Mouse (Mus musculus) lung, postnatal 0 days (tissue): ENCODE data around the gene Chp2. TPM values are rescaled to one million over a fixed set of nuclear protein-coding genes. Genes with fewer than 3 reads are reported as not detected.

Experiments used
- ATAC-seq: fragments of 200-750 bp; cut with Nextera tagmentation; 2 replicates; pipeline ENCODE4 v1.8.0; 2017; ENCODE audit warnings: moderate library complexity
- DNase-seq: peaks from one replicate; pipeline ENCODE4 v3.0.0-alpha.2; 2016; ENCODE audit warnings: low spot score
- H3K27ac ChIP-seq: fragments of 300-500 bp; sonication (generic); 2 replicates; pipeline ENCODE4 v1.5.1; 2014; ENCODE audit warnings: antibody characterized with exemption, mild to moderate bottlenecking, low read length, mixed read lengths
- H3K27me3 ChIP-seq: fragments of 300-500 bp; sonication (generic); replicated peaks from 2 replicates; pipeline ENCODE4 v1.6.1; 2014; ENCODE audit warnings: low read length, mixed read lengths; ENCODE audit not compliant: insufficient read depth
- H3K36me3 ChIP-seq: fragments of 300-500 bp; sonication (generic); 2 replicates; pipeline ENCODE4 v1.6.1; 2014; ENCODE audit warnings: low read length, mixed read lengths; ENCODE audit not compliant: insufficient read depth
- H3K4me1 ChIP-seq: fragments of 300-500 bp; sonication (generic); 2 replicates; pipeline ENCODE4 v1.6.1; 2014; ENCODE audit warnings: antibody characterized with exemption, low read depth, low read length, mixed read lengths; ENCODE audit not compliant: insufficient read depth
- H3K4me2 ChIP-seq: fragments of 300-500 bp; sonication (generic); replicated peaks from 2 replicates; pipeline ENCODE4 v1.6.1; 2014; ENCODE audit warnings: low read depth, mild to moderate bottlenecking, low read length, moderate library complexity, mixed read lengths
- H3K4me3 ChIP-seq: fragments of 300-500 bp; sonication (generic); 2 replicates; pipeline ENCODE4 v1.5.1; 2014; ENCODE audit warnings: low read depth, low read length
- H3K9ac ChIP-seq: fragments of 300-500 bp; sonication (generic); replicated peaks from 2 replicates; pipeline ENCODE4 v1.6.1; 2014; ENCODE audit warnings: low read depth, mild to moderate bottlenecking
- H3K9me3 ChIP-seq: fragments of 300-500 bp; sonication (generic); 2 replicates; pipeline ENCODE4 v1.6.1; 2016; ENCODE audit warnings: low read length, mixed read lengths
- CTCF ChIP-seq: IDR thresholded peaks from 2 replicates; pipeline ENCODE4 v1.5.1; 2016; ENCODE audit warnings: antibody characterized with exemption, mild to moderate bottlenecking
- EP300 ChIP-seq: IDR thresholded peaks from 2 replicates; pipeline ENCODE4 v1.6.1; 2016; ENCODE audit warnings: antibody characterized with exemption, mild to moderate bottlenecking, control low read depth
- WGBS: fragments of 180-500 bp; shearing (Covaris S2); extraction: QIAGEN DNeasy Blood & Tissue Kit; methylation state at CpG from one replicate; pipeline ENCODE4 v1.1.7; 2014; 5-methylcytosine and 5-hydroxymethylcytosine counted together
- polyA plus RNA-seq: library from polyadenylated mRNA; unstranded; fragments of >200 nt; fragmentation: Nextera tagmentation; extraction: Ambion mirVana; gene quantifications from 2 replicates; pipeline ENCODE4 v1.2.1, GENCODE M21; 2015

The Chp2 gene
- polyA plus RNA-seq, result 2.0 TPM in 2 replicates

- 13% methylated on average over 20 of the region's 20 CpGs for WGBS
- ATAC-seq (peak; percentile 65), DNase-seq (peak; percentile 28)
- no peaks in the 10 kb centered on the region for H3K9me3 ChIP-seq
- no peaks in the 10 kb centered on the region for H3K4me1 ChIP-seq
- H3K36me3 ChIP-seq, result no peaks in the 10 kb centered on the region
- H3K27me3 ChIP-seq, result no peaks in the 10 kb centered on the region
- H3K4me2 ChIP-seq, result peak within 1 kb of the TSS; percentile 52
- no peak within 1 kb of the TSS; the same call in 1 of the 2 replicates for H3K4me3 ChIP-seq
- H3K9ac ChIP-seq, result no peak within 1 kb of the TSS
- no peak within 1 kb of the TSS for H3K27ac ChIP-seq
- TF ChIP-seq EP300 (no peak), CTCF (no peak)
Observed at GRCm38 (mm10) chr7:122219315-122219801, at the start of gene Chp2. TSS of gene Chp2 (plus strand) at chr7:122219496.

- no peak overlapping the region for H3K4me3 ChIP-seq
- DNase-seq (no peak), ATAC-seq (no peak)
- peaks cover 17% of the 10 kb centered on the region; the same call in 1 of the 2 replicates for H3K36me3 ChIP-seq
- no peaks in the 10 kb centered on the region for H3K27me3 ChIP-seq
- no peak overlapping the region for H3K4me2 ChIP-seq
- no peaks in the 10 kb centered on the region for H3K4me1 ChIP-seq
- 77% methylated on average over 6 of the region's 6 CpGs for WGBS
- H3K9ac ChIP-seq, result no peak overlapping the region
- H3K9me3 ChIP-seq, result no peaks in the 10 kb centered on the region
- no peak overlapping the region for H3K27ac ChIP-seq
- TF ChIP-seq EP300 (no peak), CTCF (no peak)
Observed at GRCm38 (mm10) chr7:122170705-122171104, 48.6 kb upstream of the Chp2 start.

GRCm38 (mm10) chr7:122171613-122172012 lies 47.7 kb upstream of the Chp2 start:
- H3K36me3 ChIP-seq, result peaks cover 12% of the 10 kb centered on the region; the same call in 1 of the 2 replicates
- no peak overlapping the region for H3K4me3 ChIP-seq
- no peaks in the 10 kb centered on the region for H3K9me3 ChIP-seq
- H3K9ac ChIP-seq, result no peak overlapping the region
- DNase-seq (no peak), ATAC-seq (no peak)
- TF ChIP-seq CTCF (no peak), EP300 (no peak)
- H3K27me3 ChIP-seq, result no peaks in the 10 kb centered on the region
- 63% methylated on average over 10 of the region's 10 CpGs for WGBS
- H3K27ac ChIP-seq, result no peak overlapping the region
- H3K4me2 ChIP-seq, result no peak overlapping the region
- H3K4me1 ChIP-seq, result no peaks in the 10 kb centered on the region

- H3K9me3 ChIP-seq, result no peaks in the 10 kb centered on the region
- ATAC-seq (no peak), DNase-seq (no peak)
- no peaks in the 10 kb centered on the region for H3K36me3 ChIP-seq
- no peaks in the 10 kb centered on the region for H3K27me3 ChIP-seq
- TF ChIP-seq CTCF, result no peak
- TF ChIP-seq EP300, result no peak
- no peak overlapping the region for H3K4me2 ChIP-seq
- H3K4me1 ChIP-seq, result no peaks in the 10 kb centered on the region
- H3K27ac ChIP-seq, result no peak overlapping the region
- WGBS, result 80% methylated on average over 7 of the region's 7 CpGs
- no peak overlapping the region for H3K9ac ChIP-seq
- no peak overlapping the region for H3K4me3 ChIP-seq
Observed at GRCm38 (mm10) chr7:122180720-122181119, 38.6 kb upstream of the Chp2 start.

GRCm38 (mm10) chr7:122184569-122184968 lies 34.7 kb upstream of the Chp2 start:
- H3K27ac ChIP-seq, result no peak overlapping the region
- no peaks in the 10 kb centered on the region for H3K4me1 ChIP-seq
- DNase-seq (no peak), ATAC-seq (no peak)
- no peak overlapping the region for H3K4me2 ChIP-seq
- WGBS, result 44% methylated on average over 5 of the region's 5 CpGs
- TF ChIP-seq CTCF (no peak), EP300 (no peak)
- no peak overlapping the region for H3K4me3 ChIP-seq
- H3K9me3 ChIP-seq, result no peaks in the 10 kb centered on the region
- no peak overlapping the region for H3K9ac ChIP-seq
- no peaks in the 10 kb centered on the region for H3K27me3 ChIP-seq
- no peaks in the 10 kb centered on the region for H3K36me3 ChIP-seq

- Histone ChIP-seq H3K9ac (no peak within 1 kb of the TSS), H3K4me1 (no peaks in the 10 kb centered on the region), H3K4me2 (no peak within 1 kb of the TSS), H3K36me3 (no peaks in the 10 kb centered on the region), H3K9me3 (no peaks in the 10 kb centered on the region), H3K4me3 (no peak within 1 kb of the TSS), H3K27ac (no peak within 1 kb of the TSS), H3K27me3 (no peaks in the 10 kb centered on the region)
- DNase-seq (no peak), ATAC-seq (no peak)
- WGBS, result 10% methylated on average over 17 of the region's 17 CpGs
- TF ChIP-seq CTCF (no peak), EP300 (no peak)
Observed at GRCm38 (mm10) chr7:122186043-122186442, 33.3 kb upstream of the Chp2 start, which contains the start of gene Ern2. TSS of gene Ern2 (minus strand) at chr7:122186207.
